Mouse (Mus musculus) kidney, postnatal 14 days (tissue): ENCODE data around the gene Mvb12a.

ENCODE experiments used
- DNase-seq: peaks from one replicate; pipeline ENCODE4 v3.0.0; 2022; ENCODE audit warnings: mixed read lengths

The Mvb12a gene

GRCm38 (mm10) chr8:71527162-71527870 is 15.4 kb upstream of the Mvb12a start:
- no peak for DNase-seq

GRCm38 (mm10) chr8:71528362-71529073 is 14.2 kb upstream of the Mvb12a start:
- peak; percentile 62 for DNase-seq

GRCm38 (mm10) chr8:71530735-71531467 is 11.8 kb upstream of the Mvb12a start:
- DNase-seq: peak; percentile 56

GRCm38 (mm10) chr8:71534263-71534810 is 8.4 kb upstream of the Mvb12a start:
- no peak for DNase-seq

- DNase-seq: no peak
Measured at GRCm38 (mm10) chr8:71535663-71536062, 7.1 kb upstream of the Mvb12a start.

- DNase-seq: peak; percentile 93
Measured at GRCm38 (mm10) chr8:71537028-71537867, 5.5 kb upstream of the Mvb12a start, which contains the start of gene Bst2. Gene Bst2, minus strand, starts transcription at chr8:71537456.

- no peak for DNase-seq
Measured at GRCm38 (mm10) chr8:71543755-71544154, 1.0 kb downstream of the Mvb12a start.

GRCm38 (mm10) chr8:71545053-71545452 is 2.3 kb downstream of the Mvb12a start:
- DNase-seq: no peak

- DNase-seq: no peak
Measured at GRCm38 (mm10) chr8:71547590-71547989, 4.9 kb downstream of the Mvb12a start.

GRCm38 (mm10) chr8:71550754-71551153 is 8.0 kb downstream of the Mvb12a start:
- no peak for DNase-seq

GRCm38 (mm10) chr8:71552770-71553169 is 10.0 kb downstream of the Mvb12a start:
- DNase-seq: no peak

- DNase-seq: no peak
Measured at GRCm38 (mm10) chr8:71554001-71554400, 11.3 kb downstream of the Mvb12a start.

GRCm38 (mm10) chr8:71554644-71555043 is 11.9 kb downstream of the Mvb12a start:
- no peak for DNase-seq

GRCm38 (mm10) chr8:71558071-71558957 is 15.6 kb downstream of the Mvb12a start, which contains the start of gene Tmem221:
Gene Tmem221, minus strand, starts transcription at chr8:71558871.
- DNase-seq: no peak

- DNase-seq: peak; percentile 86
Measured at GRCm38 (mm10) chr8:71558958-71559690, 16.4 kb downstream of the Mvb12a start.

GRCm38 (mm10) chr8:71560071-71560470 is 17.3 kb downstream of the Mvb12a start:
- no peak for DNase-seq

- DNase-seq: no peak
Measured at GRCm38 (mm10) chr8:71560765-71561164, 18.0 kb downstream of the Mvb12a start.

- peak; percentile 71 for DNase-seq
Measured at GRCm38 (mm10) chr8:71561401-71561800, 18.7 kb downstream of the Mvb12a start.

- peak; percentile 87 for DNase-seq
Measured at GRCm38 (mm10) chr8:71562751-71563150, 20.0 kb downstream of the Mvb12a start.

GRCm38 (mm10) chr8:71563992-71564391 is 21.3 kb downstream of the Mvb12a start:
- DNase-seq: no peak
